Mouse (Mus musculus) kidney, postnatal 25 days (tissue): ENCODE results near the gene Slc17a7.
"Not testable (repeated sequence)": the region's sequence is repeated elsewhere in the genome, so short reads cannot be mapped to it uniquely, and the experiment has no call there.

ENCODE experiments used
- DNase-seq, 2 experiments: peaks; one replicate each; pipeline ENCODE4 v3.0.0; 2021; ENCODE audit warnings: mixed read lengths in 2 of 2

The Slc17a7 gene

DNA sequence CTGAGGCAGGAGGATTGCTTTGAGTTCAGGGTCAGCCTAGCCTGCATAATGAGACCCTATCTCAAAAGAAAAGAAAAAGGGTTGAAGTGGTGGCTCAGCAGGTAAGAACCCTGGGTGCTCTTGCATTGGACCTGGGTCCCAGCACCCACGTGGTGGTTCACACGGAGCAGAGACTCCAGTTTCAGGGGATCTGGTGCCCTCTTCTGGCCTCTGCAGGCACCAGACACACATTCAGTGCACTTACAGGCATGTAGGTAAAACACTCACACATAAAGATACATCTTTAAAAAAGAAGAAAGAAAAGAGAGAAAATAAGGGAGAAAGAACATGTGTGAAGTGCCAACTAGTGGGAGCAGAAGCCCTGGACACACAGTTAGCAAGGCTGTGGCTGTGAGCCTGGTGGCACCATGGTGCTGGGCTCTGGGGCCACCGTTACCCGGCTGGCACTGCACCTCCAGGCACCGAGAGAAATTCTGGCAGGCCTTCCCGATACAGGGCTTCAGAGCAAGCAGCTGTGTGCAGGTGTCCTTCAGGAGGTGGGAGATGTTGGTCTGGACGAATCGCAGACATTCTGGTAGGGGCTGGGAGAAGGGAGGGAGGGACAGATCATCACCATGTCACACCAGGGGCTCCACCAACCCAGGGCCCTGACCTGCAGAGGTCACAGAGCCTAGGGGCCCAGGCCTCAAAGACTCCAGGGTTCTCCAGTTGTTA, 30.1 kb upstream of the Slc17a7 start:
- DNase-seq: no peak

DNA sequence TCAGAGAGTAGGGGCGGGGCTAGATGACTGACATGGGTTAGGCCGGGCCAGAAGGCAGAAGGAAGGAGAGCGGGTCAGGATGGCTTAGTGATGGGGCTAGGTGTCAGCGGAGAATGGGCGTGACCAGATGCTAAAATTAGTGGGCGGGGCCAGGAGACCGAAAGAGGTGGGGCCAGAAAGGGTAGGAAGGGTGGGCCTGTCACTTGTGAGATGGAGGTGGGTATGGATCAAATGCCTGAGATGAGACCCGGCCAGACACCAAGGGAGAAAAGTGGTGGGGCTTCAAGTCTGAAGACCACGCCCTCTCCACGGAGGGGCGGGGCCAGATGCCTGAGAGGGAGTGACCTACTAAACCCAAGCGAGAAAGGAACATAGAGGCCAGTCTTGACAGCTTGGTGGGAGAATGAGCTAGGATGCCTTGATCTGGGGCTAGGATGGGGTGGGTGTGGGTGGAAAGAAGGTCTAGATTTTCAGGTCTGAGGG, 29.2 kb upstream of the Slc17a7 start:
- peak; percentile 45 to 61 for DNase-seq

DNA sequence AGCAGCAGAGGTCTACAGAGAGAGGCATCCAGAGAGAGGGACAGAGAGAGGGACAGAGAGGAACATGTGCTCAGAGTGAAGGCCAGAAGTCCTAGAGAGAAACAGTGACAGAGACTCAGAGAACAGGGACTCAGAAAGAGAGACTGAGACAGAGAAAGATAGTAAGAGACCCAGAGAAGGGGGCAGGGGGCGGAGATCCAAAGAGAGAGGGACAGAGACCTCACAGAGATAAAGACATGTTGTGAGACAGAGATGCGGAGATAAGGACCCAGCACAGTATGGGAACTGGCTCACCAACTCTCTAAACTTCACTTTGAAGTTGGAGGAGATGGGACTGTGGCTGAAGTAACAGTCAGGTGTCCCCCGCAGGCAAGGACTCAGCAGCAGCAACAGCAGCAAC, 28.4 kb upstream of the Slc17a7 start:
- DNase-seq: no peak

DNA sequence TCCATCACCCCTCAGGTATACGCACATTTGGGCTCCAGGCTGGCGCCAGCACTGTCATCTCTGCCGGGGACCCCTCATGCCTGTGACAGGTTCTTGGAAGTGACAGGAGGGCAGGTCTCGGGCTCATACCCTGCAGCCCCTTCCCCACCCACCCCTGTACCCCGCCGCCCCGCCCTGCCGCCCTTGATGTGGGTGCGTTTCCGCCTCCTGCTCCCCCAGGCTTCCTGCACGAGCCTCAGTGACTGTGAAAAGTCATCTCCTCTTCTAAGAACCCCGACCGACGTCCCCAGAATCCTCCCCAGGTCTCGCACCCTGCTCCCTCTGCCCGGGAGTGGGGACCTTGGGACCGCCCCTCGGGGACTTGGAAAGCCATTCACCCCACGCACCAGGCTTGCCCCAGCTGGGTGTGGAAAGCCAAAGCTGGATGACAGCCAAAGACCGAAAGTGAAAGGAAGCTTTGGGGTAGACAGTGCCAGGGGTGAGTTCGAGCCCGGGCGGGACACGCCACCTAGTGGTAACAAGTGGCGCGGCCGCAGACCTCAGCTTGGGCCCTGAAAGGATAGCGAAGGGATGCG, 27.7 kb upstream of the Slc17a7 start, which contains the start of the genes Gm45713 and Flt3l:
Gene Gm45713, minus strand, starts transcription at position 239 of the 575 bp plus-strand sequence.
Gene Flt3l, minus strand, starts transcription at position 440 of the 575 bp plus-strand sequence.
- peak; percentile 93 to 95 for DNase-seq

DNA sequence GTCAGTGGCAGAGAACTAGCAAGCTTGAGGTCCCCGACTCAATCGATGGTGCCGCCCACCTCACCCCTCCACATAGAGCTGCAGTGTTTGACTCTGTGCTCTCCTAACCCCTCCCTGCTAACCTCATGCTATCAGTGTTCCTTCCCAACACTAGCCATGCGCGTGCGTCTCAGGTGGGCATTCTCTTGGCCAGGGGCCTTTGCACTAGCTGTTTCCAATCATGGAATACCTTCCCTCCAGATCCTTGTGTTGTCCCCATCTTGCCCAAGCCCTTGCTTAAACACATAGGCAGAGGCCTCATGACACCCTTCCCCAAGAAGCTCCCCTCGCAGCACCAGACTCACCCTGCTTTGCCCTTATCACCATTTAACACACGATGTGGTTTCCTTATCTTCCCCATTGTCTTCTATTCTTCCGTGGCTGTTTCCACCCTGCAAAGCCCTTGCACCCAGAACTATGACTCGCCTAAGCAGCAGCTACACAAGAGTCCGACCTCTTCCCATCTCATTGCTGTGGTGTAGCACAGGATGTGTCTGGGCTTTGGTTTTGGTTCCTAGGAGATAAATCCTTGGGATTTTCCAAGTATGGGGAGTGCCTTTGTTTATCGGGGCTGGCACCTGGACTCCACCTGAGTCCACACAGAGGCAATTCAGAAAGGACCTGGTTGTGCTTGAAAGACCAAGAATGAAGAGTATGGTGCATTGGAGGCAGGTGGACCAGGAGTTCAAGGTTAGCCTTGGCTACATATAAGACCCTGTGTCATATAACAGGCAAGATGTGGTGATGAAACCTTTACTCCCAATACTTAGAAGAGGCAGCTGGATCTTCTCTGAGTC, 26.4 kb upstream of the Slc17a7 start:
- no peak for DNase-seq

DNA sequence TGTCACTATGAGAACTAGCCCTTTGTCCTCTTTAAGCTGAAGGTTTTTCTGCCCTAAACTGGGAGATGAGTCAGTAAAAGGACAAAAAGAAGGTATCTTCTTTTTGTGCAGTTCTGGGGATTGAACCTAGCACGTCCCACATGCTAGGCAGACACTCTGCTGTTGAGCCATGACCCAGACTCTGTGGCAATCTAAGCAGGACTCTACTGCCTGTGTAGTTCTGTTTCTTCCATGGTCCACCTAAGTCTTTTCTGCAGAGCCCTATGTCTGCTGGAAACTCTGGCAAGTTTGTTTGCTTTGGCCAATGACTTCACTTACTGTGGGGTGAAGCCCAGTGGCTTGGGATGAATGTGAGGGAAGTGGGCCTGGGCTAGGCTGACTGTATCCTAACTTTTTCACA, 25.3 kb upstream of the Slc17a7 start:
- DNase-seq: no peak

DNA sequence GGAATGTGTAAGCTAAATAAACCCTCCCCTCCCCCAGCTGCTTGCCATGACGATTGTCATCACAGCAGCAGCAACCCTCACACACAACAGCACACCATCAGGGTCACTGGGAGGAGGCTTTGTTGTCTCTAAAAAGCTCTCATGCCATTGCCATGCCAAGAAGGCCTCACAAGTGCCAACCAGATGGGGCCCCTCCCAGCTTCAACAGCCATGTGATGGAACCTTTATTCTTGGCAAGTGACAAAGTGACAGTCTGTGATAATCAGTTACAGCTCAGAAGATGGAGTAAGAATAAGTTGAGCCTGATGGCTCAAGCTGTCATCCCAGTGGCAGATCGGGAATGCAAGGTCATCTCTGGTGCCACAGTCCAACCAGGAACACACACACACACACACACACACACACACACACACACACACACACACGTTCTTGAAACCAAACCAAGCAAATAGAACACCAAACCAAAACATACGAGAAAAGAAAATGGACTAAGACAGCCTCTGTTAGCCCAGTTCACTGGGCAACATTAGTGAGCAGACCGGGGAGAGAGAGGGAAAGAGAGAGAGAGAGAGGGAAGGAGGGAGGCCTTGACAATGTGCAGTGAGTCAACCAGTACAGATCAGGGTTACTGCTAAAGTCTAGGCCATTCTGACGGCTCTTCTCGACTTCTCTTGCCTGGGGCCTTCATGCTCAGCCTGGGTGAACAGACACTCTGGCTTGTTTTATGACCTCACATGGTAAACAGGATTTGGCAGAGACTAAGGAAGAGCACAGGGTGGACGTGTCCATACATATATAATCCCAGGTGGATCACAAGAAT, 23.6 kb upstream of the Slc17a7 start:
- no peak for DNase-seq

DNA sequence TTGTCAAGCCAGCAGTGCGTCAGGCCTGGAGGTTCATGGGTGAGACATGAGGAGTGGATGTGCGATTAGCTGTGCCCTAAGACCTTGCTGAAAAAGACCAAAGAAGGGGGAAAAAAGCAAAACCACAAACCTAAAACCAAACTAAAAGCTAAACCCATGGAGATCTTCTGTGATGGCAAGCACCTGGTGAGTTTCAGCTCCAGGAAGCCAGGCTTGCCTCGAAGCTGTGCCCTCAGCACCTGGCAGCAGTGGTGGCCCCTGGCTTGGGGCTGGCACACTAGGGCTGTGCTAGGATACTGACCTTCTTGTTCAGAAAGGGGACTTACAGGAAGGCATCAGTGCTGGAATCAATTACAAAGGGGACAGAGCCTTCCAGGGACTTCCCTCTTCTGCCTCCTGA, 22.4 kb upstream of the Slc17a7 start:
- no peak for DNase-seq

DNA sequence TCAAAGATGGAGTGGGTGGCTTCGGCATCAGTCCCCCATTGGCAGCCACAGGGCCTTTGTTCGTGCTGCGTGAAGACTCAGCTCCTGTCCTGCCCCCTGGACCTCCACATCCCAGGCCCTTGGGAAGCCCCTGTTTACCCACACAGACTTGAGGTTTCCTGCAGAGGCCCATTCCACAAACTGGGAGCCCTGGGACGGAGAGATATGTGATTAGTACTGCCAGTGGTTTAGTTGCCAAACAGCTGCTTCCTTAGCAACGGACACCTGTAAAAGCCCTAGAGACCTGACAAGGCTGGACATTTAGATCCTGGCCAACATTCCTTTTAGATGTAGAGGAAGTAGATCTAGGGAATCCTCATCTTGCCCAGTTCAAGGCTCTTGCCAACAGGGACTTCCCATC, 21.8 kb upstream of the Slc17a7 start:
- no peak for DNase-seq

DNA sequence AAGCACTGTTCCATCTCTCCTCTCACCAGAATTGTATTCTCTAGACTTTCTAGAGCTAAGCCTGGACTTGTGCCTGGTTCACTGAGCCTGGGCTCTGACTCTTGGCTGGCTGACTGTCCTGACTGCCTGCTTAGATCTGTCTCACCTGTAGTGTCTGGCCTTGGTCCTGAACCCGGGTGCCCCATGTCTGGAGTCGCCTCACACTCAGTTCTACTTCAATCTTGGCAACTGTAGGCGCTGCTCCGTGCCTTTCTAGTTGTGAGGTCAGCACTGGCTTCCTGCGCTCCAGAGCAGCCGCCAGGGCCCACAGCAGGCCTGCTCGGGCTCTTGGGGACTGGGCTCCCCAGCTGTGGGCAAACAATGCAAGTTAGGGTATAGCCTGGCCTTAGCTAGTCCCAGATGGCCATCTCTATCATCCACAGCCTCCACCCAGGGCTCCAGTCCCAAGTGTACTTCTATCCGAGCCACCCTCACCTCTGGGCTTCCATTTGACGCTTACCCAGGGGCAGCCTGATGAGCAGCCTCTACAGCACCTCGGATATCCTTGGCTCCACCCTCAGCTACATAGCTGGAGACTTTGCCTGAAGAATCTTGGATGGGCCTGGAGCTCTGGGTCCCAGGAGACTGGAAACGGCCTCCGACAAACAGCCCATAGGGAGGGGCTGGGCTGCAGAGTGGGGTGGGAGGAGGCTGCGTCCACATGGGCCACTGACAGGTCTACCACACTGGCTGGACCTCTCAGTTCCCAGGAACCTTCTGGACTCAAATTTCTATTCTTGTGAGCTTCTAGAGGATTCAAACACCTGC, 19.2 kb upstream of the Slc17a7 start:
- no peak for DNase-seq

DNA sequence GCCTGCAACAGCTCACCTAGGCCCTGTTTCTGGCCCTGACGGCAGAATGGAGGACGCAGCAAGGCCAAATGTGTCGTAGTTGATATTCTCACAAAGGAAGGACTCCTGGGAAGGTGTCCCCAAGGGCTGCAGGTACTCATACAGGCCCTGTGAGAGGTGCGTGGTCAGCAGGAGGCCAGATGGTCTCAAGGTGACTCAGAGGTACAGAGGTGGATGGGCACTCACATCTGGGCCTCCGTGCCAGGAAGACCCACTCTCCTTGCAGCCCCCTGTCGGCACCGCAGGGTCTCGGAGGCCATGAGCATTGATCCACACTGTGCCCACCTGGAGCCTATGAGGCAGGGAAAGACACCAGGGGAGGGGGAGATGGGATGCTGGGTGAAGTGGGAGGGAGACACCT, 18.3 kb upstream of the Slc17a7 start:
- DNase-seq: no peak

DNA sequence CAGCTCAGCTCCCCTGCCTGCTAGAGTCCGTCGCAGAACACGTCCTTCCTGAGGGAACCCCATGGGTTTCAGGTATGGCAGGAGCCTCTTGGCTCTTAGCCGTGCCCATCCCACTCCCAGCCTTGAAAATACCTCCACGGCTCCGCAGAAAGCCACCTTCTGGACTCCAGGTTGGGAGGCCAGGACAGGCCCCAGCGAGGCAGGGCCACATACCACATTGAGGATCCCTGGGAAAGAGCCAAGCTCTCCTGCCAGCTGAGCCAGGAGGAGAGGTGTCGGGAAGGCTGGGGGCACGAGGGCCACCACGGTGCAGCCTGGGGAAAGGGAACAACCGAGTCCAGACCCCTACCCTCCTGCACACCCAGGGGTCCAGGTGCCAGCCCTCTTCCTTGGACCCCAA, 16.5 kb upstream of the Slc17a7 start:
- peak; percentile 46 to 73 for DNase-seq

DNA sequence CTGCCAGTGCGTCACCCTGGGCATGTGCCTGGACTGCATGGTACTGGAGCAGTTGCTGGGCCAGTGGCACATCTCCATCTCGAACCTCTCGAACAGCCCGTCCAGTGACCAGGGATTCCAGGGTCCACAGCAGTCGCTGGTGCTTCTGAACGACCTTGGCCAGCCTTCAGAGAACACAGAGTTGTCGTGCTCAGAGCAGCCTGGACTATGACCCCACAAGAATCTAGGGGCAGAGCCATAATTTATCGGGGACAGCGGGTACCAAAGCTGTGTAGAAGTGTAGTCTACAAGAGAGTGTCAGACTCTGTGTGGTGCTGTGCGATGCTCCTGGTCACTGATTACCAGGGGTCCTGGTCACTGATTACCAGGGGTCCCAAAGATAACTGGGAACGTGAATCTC, 15.8 kb upstream of the Slc17a7 start:
- DNase-seq: peak; percentile 53 to 83

DNA sequence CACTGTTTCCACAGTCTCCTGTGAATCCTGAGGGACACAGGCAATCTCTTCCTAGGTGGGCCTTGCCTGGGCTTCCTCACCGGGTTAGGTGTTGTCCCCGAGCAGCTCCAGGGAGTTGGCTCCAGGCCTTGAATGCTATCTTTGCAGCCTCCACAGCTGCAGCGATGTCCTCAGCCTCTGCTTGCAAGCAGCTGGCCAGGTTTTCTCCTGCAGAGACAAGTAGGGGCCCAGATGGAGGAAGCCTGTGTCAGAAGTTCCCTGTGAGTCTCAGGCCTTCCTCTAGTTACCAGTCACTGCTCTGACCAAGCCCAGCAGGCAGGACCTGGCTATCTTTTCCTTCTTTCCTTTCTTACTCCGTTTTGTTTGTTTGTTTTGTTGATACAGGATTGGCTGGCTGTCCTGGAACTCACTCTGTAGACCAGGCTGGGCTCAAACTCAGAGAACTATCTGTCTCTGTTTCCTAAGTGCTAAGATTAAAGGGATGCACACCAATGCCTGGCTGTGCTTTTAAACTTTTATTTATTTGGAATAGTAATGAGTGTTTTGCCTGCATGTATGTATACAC, 15.1 kb upstream of the Slc17a7 start:
- no peak for DNase-seq

DNA sequence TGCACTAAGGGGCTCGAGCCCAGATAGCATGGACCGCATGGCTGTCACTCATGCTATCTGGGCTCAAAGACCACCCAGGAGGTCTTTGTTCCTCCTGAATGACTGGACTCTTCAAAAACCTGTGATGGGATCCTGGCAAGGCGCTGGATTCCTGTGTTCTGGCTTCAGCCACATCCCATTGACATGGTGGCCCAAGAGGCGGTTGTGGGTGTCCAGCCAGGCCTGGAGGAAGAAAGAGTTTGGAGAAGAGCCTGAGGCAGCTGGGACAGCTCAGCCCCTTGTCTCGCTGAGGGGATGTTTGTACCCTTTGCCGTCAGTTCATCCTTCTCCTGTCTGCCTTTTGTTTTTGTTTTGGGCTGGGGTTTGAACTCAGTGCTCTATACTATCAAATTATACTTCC, 14.2 kb upstream of the Slc17a7 start:
- DNase-seq: peak; percentile 39 to 73

DNA sequence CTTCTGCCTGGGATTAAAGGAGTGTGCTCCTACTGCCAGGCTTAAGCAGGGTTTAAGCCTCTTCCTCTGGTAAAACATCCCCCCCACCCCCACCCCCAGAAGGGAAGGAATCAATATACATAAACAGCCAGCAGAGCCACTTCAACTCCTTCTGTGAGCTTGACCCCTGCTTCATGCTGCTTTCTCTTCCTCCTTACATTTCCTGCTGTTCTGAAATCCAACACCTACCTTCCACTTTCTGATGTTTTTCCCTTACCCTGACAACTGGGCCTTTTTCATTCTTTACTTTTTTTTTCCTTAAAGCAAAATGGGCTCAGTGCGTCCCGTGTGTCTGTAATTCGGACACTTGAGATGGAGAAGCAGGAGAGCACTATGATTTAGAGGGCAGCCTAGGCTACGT, 13.4 kb upstream of the Slc17a7 start:
- DNase-seq: no peak

DNA sequence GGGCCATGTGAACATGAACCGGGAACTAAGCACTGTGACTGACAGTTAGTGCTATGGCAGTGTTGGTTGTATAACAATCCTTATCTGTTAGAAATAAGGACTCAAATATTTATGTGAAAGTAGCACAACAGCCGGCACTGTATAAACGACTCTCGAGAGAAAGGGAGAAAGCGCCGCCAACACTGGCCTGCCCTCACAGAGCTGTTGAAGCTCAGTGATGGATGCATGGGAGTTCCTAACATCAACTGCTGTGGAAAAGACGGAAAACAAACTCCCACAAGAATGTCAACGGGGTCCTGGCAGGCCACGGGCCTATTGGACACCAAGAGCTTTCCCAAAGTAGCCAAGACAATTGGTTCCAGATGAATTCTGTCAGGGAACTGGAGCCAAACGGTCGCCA, 12.4 kb upstream of the Slc17a7 start:
- peak; percentile 38 to 71 for DNase-seq

DNA sequence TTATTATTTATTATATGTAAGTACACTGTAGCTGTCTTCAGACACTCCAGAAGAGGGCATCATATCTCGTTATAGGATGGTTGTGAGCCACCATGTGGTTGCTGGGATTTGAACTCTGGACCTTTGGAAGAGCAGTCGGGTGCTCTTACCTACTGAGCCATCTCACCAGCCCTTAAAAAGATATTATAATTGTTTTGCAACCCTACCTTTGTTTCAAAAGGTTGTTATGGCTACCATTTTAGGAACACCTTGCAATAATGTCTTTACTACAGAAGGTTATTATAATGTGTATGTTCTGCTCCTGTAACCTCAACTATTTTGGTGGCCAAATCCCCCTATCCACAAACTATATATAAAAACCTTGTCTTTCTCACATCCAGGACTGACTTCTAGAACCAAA, 10.7 kb upstream of the Slc17a7 start:
- DNase-seq: not testable (repeated sequence)

DNA sequence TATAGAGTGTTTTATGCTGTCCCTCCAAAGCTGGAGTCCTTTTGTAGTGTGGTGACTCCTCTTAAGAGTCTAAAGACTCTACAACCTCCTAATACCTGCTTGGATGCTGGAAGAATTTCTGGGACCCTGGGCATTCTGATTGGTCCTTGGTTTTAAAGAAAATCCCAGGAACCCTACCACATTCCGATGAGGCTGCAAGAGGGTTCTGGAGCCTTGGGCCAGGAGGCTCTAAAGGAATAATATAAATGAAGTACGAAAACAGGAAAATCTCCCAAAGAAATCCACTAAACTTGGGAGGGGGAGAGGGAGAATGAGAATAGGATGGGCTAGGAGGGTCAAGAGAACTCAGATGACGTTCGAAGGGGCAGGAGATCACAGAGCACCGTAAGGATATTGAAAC, 10.2 kb upstream of the Slc17a7 start:
- no peak for DNase-seq

DNA sequence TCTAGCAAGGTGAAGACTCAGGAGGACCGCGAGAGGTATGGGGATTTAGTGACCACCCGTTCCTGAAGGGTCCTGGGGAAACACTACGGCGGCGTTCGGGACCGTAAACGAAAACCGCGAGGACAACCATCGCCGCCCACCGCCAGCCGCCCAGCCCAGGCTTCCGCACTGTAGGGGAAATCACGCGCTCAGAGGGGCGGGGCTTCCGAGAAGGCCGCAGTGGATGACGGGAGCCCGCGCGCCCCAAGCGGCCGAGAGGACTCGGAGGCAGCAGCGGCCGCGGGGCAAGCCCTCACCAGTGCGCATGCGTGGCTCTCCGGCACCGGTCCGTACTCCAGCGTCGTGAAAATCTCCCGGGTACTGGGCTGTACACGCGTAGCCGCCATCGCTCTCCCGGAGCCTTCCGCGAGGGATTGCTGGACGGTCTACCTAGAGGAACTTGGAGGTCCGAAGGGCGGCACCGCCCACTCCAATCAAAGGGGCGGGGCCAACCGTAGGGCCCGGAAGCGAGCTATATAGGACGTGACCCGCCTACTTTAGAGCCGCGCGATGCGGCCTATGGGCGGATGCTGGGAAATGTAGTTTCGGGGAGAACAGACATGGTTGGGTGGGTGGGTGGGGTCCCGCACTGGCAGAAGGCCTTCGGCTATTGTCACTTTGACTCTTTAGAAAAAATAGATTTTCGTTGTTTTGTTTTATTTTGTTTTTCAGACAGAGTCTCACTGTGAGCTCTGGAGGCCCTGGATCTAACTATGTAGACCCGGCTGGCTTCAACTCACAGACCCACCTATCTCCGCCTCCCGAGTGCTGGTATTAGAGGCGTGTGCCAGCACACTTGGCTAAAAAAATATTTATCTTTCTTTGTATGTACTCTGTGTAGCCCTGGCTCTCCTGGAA, 9.4 kb upstream of the Slc17a7 start, which contains the start of the genes Pih1d1 and Aldh16a1:
Gene Pih1d1, plus strand, starts transcription at position 208 of the 897 bp plus-strand sequence.
Gene Aldh16a1, minus strand, starts transcription at position 489 of the 897 bp plus-strand sequence.
- DNase-seq: peak; percentile 98
